Mouse (Mus musculus) frontal cortex, postnatal 36 days (tissue): ENCODE measurements around the gene F12.

Source experiments
- DNase-seq, 2 experiments: peaks; one replicate each; pipeline ENCODE4 v3.0.0; 2022; ENCODE audit warnings: low spot score in 2 of 2

The F12 gene

GRCm38 (mm10) chr13:55413333-55413732 is 13.3 kb downstream of the F12 start:
- no peak for DNase-seq

- DNase-seq = no peak
Measured at GRCm38 (mm10) chr13:55412643-55413307, 13.8 kb downstream of the F12 start.

GRCm38 (mm10) chr13:55411826-55412225 is 14.8 kb downstream of the F12 start:
- no peak for DNase-seq

GRCm38 (mm10) chr13:55408546-55409120 is 18.0 kb downstream of the F12 start:
- no peak for DNase-seq

GRCm38 (mm10) chr13:55407341-55407740 is 19.3 kb downstream of the F12 start:
- no peak for DNase-seq

GRCm38 (mm10) chr13:55405783-55406390 is 20.7 kb downstream of the F12 start:
- DNase-seq = no peak

GRCm38 (mm10) chr13:55404853-55405782 is 21.5 kb downstream of the F12 start:
- DNase-seq = peak; percentile 73 to 84

GRCm38 (mm10) chr13:55403935-55404852 is 22.4 kb downstream of the F12 start:
- DNase-seq = peak; percentile 57 to 77

GRCm38 (mm10) chr13:55403266-55403665 is 23.3 kb downstream of the F12 start:
- DNase-seq = no peak

GRCm38 (mm10) chr13:55400039-55400346 is 26.6 kb downstream of the F12 start:
- no peak for DNase-seq

- no peak for DNase-seq
Measured at GRCm38 (mm10) chr13:55399300-55400038, 27.1 kb downstream of the F12 start.

- no peak for DNase-seq
Measured at GRCm38 (mm10) chr13:55398088-55398487, 28.5 kb downstream of the F12 start, which contains the start of gene Slc34a1. Gene Slc34a1 (plus strand): TSS chr13:55398187.

- DNase-seq = no peak
Measured at GRCm38 (mm10) chr13:55392933-55393332, 33.7 kb downstream of the F12 start.

GRCm38 (mm10) chr13:55391626-55392029 is 35.0 kb downstream of the F12 start:
- no peak for DNase-seq

GRCm38 (mm10) chr13:55390644-55391043 is 35.9 kb downstream of the F12 start:
- no peak for DNase-seq

- DNase-seq = peak; percentile 74 to 91
Measured at GRCm38 (mm10) chr13:55381790-55382189, 44.8 kb downstream of the F12 start.

- no peak for DNase-seq
Measured at GRCm38 (mm10) chr13:55378907-55379580, 47.5 kb downstream of the F12 start.

GRCm38 (mm10) chr13:55375877-55376276 is 50.7 kb downstream of the F12 start:
- DNase-seq = no peak

GRCm38 (mm10) chr13:55374206-55374924 is 52.2 kb downstream of the F12 start:
- no peak for DNase-seq
